8 mouse cellular contexts compared by ENCODE assay signal in the genomic region with DNA sequence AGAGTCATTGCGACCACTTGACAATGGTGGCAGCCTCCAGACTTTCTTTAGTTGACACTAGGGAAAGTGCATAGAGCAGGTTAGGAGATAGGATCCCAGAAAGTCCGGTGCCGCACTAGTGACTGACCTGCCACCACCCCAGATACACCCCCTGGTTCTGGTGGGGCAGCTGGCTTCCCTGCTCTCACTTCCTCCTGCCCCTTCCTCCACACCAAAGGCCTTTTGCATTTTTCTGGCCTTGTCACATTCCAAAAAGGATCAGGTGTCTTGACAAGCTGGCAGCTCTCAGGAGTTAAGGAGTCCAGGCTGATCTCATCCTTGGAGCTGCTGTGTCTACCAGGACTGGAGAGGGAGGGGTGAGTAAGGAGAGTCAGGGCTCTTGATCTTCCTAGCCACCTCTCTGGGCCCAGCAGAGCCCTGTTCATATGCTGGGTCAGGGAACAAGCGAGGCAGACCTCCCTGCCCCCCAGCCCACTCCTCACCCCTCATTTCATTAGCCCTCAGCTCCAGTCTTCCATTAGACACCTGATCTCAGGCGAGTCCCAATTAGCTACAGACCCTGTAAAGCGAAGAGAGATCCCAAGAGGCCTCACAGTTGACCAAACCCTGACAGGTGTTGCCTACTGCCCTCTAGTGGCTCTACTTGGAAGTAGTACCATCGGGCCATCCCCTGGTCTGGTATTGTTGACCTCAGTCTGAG. TPM values are rescaled to one million over a fixed set of nuclear protein-coding genes. Genes with fewer than 3 reads are reported as not detected.
A peak's percentile ranks its signal among the peaks of the same experiment; 100 is the strongest.
DNase-seq lines count a peak whose midpoint lies in the region; ATAC-seq and TF ChIP-seq lines count a peak whose summit lies in the region.

No protein-coding gene starts in this region.

- WGBS in intestine, postnatal 0 days = 53% methylated on average over 7 of the region's 7 CpGs
- 51% methylated on average over 7 of the region's 7 CpGs for WGBS in intestine, embryonic 16.5 days
- WGBS in kidney, embryonic 16.5 days = 45% methylated on average over 7 of the region's 7 CpGs

- peak; percentile 63 for DNase-seq in adrenal gland, adult 2 months
- peak; percentile 59 for DNase-seq in embryo, embryonic 11.5 days (ENCODE audit: low read depth, low spot score)
- DNase-seq in heart, adult 8-10 months (ENCODE audit: low spot score) = peak; percentile 75
- peak; percentile 80 for DNase-seq in lung, postnatal 25 days (ENCODE audit: low spot score)
- peak; percentile 41 for DNase-seq in right cerebral cortex, postnatal 4 days

- no peak overlapping the region for H3K9ac ChIP-seq in intestine, postnatal 0 days (ENCODE audit: low read depth, low read length)
- no peak overlapping the region for H3K9ac ChIP-seq in intestine, embryonic 16.5 days (ENCODE audit: low read depth, low read length)
- no peak overlapping the region for H3K9ac ChIP-seq in kidney, embryonic 16.5 days (replicated peaks; ENCODE audit: low read length)

- TF ChIP-seq CTCF in intestine, postnatal 0 days (IDR thresholded peaks at IDR 0.05; ENCODE audit: low read depth) = peak; percentile 96

- peaks cover 39% of the 10 kb centered on the region for H3K36me3 ChIP-seq in intestine, postnatal 0 days (ENCODE audit: control insufficient read depth, insufficient read depth)
- H3K36me3 ChIP-seq in intestine, embryonic 16.5 days (ENCODE audit: control insufficient read depth, insufficient read depth, low read length) = 0 out of 2 replicates have a peak, but pooled peaks cover 1% of the 10 kb centered on the region
- H3K36me3 ChIP-seq in kidney, embryonic 16.5 days (ENCODE audit: insufficient read depth, low read length) = 0 out of 2 replicates have a peak, but pooled peaks cover 9% of the 10 kb centered on the region

- no peaks in the 10 kb centered on the region for H3K27me3 ChIP-seq in intestine, postnatal 0 days (replicated peaks; ENCODE audit: control insufficient read depth, insufficient read depth, low read length)
- no peaks in the 10 kb centered on the region for H3K27me3 ChIP-seq in intestine, embryonic 16.5 days (replicated peaks; ENCODE audit: control insufficient read depth, insufficient read depth, low read length)
- no peaks in the 10 kb centered on the region for H3K27me3 ChIP-seq in kidney, embryonic 16.5 days (ENCODE audit: insufficient read depth, low read length)

- no peak overlapping the region for H3K4me3 ChIP-seq in intestine, postnatal 0 days (ENCODE audit: low read depth, low read length)
- H3K4me3 ChIP-seq in intestine, embryonic 16.5 days (ENCODE audit: low read length) = no peak overlapping the region
- H3K4me3 ChIP-seq in kidney, embryonic 16.5 days (ENCODE audit: low read length) = no peak overlapping the region

- ATAC-seq in intestine, postnatal 0 days = no peak
- ATAC-seq in intestine, embryonic 16.5 days = no peak
- peak; percentile 49 for ATAC-seq in kidney, embryonic 16.5 days (ENCODE audit: low FRiP score, low TSS enrichment)

- peaks cover 4% of the 10 kb centered on the region for H3K4me1 ChIP-seq in intestine, postnatal 0 days (replicated peaks; ENCODE audit: control insufficient read depth, insufficient read depth, low read length)
- peaks cover 27% of the 10 kb centered on the region for H3K4me1 ChIP-seq in intestine, embryonic 16.5 days (ENCODE audit: control insufficient read depth, insufficient read depth, low read length)
- peaks cover 19% of the 10 kb centered on the region; the same call in 1 of the 2 replicates for H3K4me1 ChIP-seq in kidney, embryonic 16.5 days (ENCODE audit: insufficient read depth, low read length)

- no peak overlapping the region for H3K4me2 ChIP-seq in intestine, postnatal 0 days (replicated peaks; ENCODE audit: low read depth)
- no peak overlapping the region for H3K4me2 ChIP-seq in intestine, embryonic 16.5 days (ENCODE audit: low read depth, low read length)
- no peak overlapping the region for H3K4me2 ChIP-seq in kidney, embryonic 16.5 days (replicated peaks; ENCODE audit: low read depth, low read length)

- no peaks in the 10 kb centered on the region for H3K9me3 ChIP-seq in intestine, postnatal 0 days (ENCODE audit: control insufficient read depth)
- H3K9me3 ChIP-seq in intestine, embryonic 16.5 days (ENCODE audit: control insufficient read depth, low read length) = no peaks in the 10 kb centered on the region
- H3K9me3 ChIP-seq in kidney, embryonic 16.5 days (ENCODE audit: low read length) = no peaks in the 10 kb centered on the region

- peak overlapping the region; percentile 50; the same call in 1 of the 2 replicates for H3K27ac ChIP-seq in intestine, postnatal 0 days (ENCODE audit: low read depth, low read length)
- no peak overlapping the region for H3K27ac ChIP-seq in intestine, embryonic 16.5 days (ENCODE audit: low read length)
- no peak overlapping the region for H3K27ac ChIP-seq in kidney, embryonic 16.5 days (ENCODE audit: low read length)

RNA-seq across cellular contexts. Expression of gene Pik3c2b, which starts 41.9 kb away (rescaled TPM):
- 3.1 TPM in 2 replicates for polyA plus RNA-seq in intestine, postnatal 0 days (2015; fragmentation: Nextera tagmentation; extraction: Ambion mirVana)
- 5.2 and 5.3 TPM in 2 replicates for polyA plus RNA-seq in intestine, embryonic 16.5 days (2015; fragmentation: Nextera tagmentation; extraction: Ambion mirVana)
- total RNA-seq in adrenal gland, adult 2 months (2021) = 1 to 10 TPM; 4.6 to 6.5 TPM
- polyA plus RNA-seq in adrenal gland, adult 2 months (2012; rRNA removed) = 6.5 and 7.2 TPM in 2 replicates
- 10 to 100 TPM; 19.2 to 20.8 (median 19.9) TPM for total RNA-seq in heart, adult 8-10 months (2022)
- 5.1 and 5.8 TPM in 2 replicates for polyA plus RNA-seq in kidney, embryonic 16.5 days (2015; fragmentation: Nextera tagmentation; extraction: Ambion mirVana)

RNA-seq across cellular contexts. Expression of gene Ppp1r15b, which starts 43.6 kb away (rescaled TPM):
- polyA plus RNA-seq in intestine, postnatal 0 days (2015; fragmentation: Nextera tagmentation; extraction: Ambion mirVana) = 28.5 and 33.0 TPM in 2 replicates
- 48.0 and 53.7 TPM in 2 replicates for polyA plus RNA-seq in intestine, embryonic 16.5 days (2015; fragmentation: Nextera tagmentation; extraction: Ambion mirVana)
- total RNA-seq in adrenal gland, adult 2 months (2021) = 10 to 100 TPM; 89.6 to 90.2 TPM
- 34.1 and 40.4 TPM in 2 replicates for polyA plus RNA-seq in adrenal gland, adult 2 months (2012; rRNA removed)
- 10 to 100 TPM; 20.8 to 24.3 (median 21.7) TPM for total RNA-seq in heart, adult 8-10 months (2022)
- 45.7 and 47.7 TPM in 2 replicates for polyA plus RNA-seq in kidney, embryonic 16.5 days (2015; fragmentation: Nextera tagmentation; extraction: Ambion mirVana)

RNA-seq across cellular contexts. Expression of gene Mdm4, which starts 57.0 kb away (rescaled TPM):
- 10.0 and 13.1 TPM in 2 replicates for polyA plus RNA-seq in intestine, postnatal 0 days (2015; fragmentation: Nextera tagmentation; extraction: Ambion mirVana)
- polyA plus RNA-seq in intestine, embryonic 16.5 days (2015; fragmentation: Nextera tagmentation; extraction: Ambion mirVana) = 19.1 and 24.1 TPM in 2 replicates
- 10 to 100 TPM; 44.1 to 70.4 TPM for total RNA-seq in adrenal gland, adult 2 months (2021)
- polyA plus RNA-seq in adrenal gland, adult 2 months (2012; rRNA removed) = 15.0 and 15.3 TPM in 2 replicates
- total RNA-seq in heart, adult 8-10 months (2022) = 10 to 100 TPM; 19.5 to 30.7 (median 22.6) TPM
- polyA plus RNA-seq in kidney, embryonic 16.5 days (2015; fragmentation: Nextera tagmentation; extraction: Ambion mirVana) = 27.2 and 29.0 TPM in 2 replicates
